Mouse (Mus musculus): ENCODE measurements around the gene Chrdl2. TPM values are rescaled to one million over a fixed set of nuclear protein-coding genes. Genes with fewer than 3 reads are reported as not detected.
"Not testable (repeated sequence)": the region's sequence is repeated elsewhere in the genome, so short reads cannot be mapped to it uniquely, and the experiment has no call there.

The Chrdl2 gene
- polyA plus RNA-seq, 1 experiment from 2014 or later = 0.31 TPM

- Histone ChIP-seq H3K27ac (no peak overlapping the region), H3K4me2 (replicated peaks) (no peak overlapping the region), H3K4me1 (replicated peaks; ENCODE audit: control insufficient read depth, insufficient read depth, low read length) (peaks cover 41% of the 10 kb centered on the region), H3K27me3 (ENCODE audit: control insufficient read depth, insufficient read depth, low read length) (no peaks in the 10 kb centered on the region), H3K36me3 (replicated peaks; ENCODE audit: control insufficient read depth, insufficient read depth) (no peaks in the 10 kb centered on the region), H3K4me3 (replicated peaks; ENCODE audit: low read length) (no peak overlapping the region), H3K9ac (no peak overlapping the region), H3K9me3 (ENCODE audit: control insufficient read depth, low read length) (no peaks in the 10 kb centered on the region)
- no peak for DNase-seq (ENCODE audit: low spot score)
- 79% methylated on average over 4 of the region's 4 CpGs for WGBS
- ATAC-seq (ENCODE audit: low FRiP score) = no peak
These were observed 36.8 kb upstream of the Chrdl2 start for GRCm38 (mm10) chr7:99969151-99969550.

GRCm38 (mm10) chr7:99971926-99972325 lies 34.0 kb upstream of the Chrdl2 start:
- WGBS = 70% methylated on average over 2 of the region's 2 CpGs
- H3K4me2 ChIP-seq (replicated peaks) = no peak overlapping the region
- H3K4me1 ChIP-seq (replicated peaks; ENCODE audit: control insufficient read depth, insufficient read depth, low read length) = peaks cover 14% of the 10 kb centered on the region
- H3K4me3 ChIP-seq (replicated peaks; ENCODE audit: low read length) = no peak overlapping the region
- H3K27ac ChIP-seq = no peak overlapping the region
- H3K9ac ChIP-seq = no peak overlapping the region
- H3K27me3 ChIP-seq (ENCODE audit: control insufficient read depth, insufficient read depth, low read length) = no peaks in the 10 kb centered on the region
- ATAC-seq (ENCODE audit: low FRiP score) (no peak), DNase-seq (ENCODE audit: low spot score) (no peak)
- H3K9me3 ChIP-seq (ENCODE audit: control insufficient read depth, low read length) = no peaks in the 10 kb centered on the region
- no peaks in the 10 kb centered on the region for H3K36me3 ChIP-seq (replicated peaks; ENCODE audit: control insufficient read depth, insufficient read depth)

GRCm38 (mm10) chr7:99972912-99973311 lies 33.1 kb upstream of the Chrdl2 start:
- H3K27me3 ChIP-seq (ENCODE audit: control insufficient read depth, insufficient read depth, low read length); DNase-seq (ENCODE audit: low spot score); H3K36me3 ChIP-seq (replicated peaks; ENCODE audit: control insufficient read depth, insufficient read depth); H3K4me2 ChIP-seq (replicated peaks); H3K9me3 ChIP-seq (ENCODE audit: control insufficient read depth, low read length); ATAC-seq (ENCODE audit: low FRiP score); H3K27ac ChIP-seq; H3K4me3 ChIP-seq (replicated peaks; ENCODE audit: low read length); H3K9ac ChIP-seq: not testable (repeated sequence)
- WGBS = 80% methylated on average over 3 of the region's 3 CpGs
- H3K4me1 ChIP-seq (replicated peaks; ENCODE audit: control insufficient read depth, insufficient read depth, low read length) = peaks cover 16% of the 10 kb centered on the region; the same call in 1 of the 2 replicates

GRCm38 (mm10) chr7:99974208-99974970 lies 31.6 kb upstream of the Chrdl2 start:
- no peak overlapping the region for H3K27ac ChIP-seq
- DNase-seq (ENCODE audit: low spot score) (no peak), ATAC-seq (ENCODE audit: low FRiP score) (no peak)
- no peak overlapping the region for H3K4me2 ChIP-seq (replicated peaks)
- H3K9ac ChIP-seq = no peak overlapping the region
- H3K9me3 ChIP-seq (ENCODE audit: control insufficient read depth, low read length) = no peaks in the 10 kb centered on the region
- H3K4me3 ChIP-seq (replicated peaks; ENCODE audit: low read length) = no peak overlapping the region
- 71% methylated on average over 10 of the region's 10 CpGs for WGBS
- H3K4me1 ChIP-seq (replicated peaks; ENCODE audit: control insufficient read depth, insufficient read depth, low read length) = peaks cover 23% of the 10 kb centered on the region
- H3K36me3 ChIP-seq (replicated peaks; ENCODE audit: control insufficient read depth, insufficient read depth) = no peaks in the 10 kb centered on the region
- H3K27me3 ChIP-seq (ENCODE audit: control insufficient read depth, insufficient read depth, low read length) = no peaks in the 10 kb centered on the region

GRCm38 (mm10) chr7:99975819-99976575 lies 30.0 kb upstream of the Chrdl2 start:
- peaks cover 26% of the 10 kb centered on the region for H3K4me1 ChIP-seq (replicated peaks; ENCODE audit: control insufficient read depth, insufficient read depth, low read length)
- H3K36me3 ChIP-seq (replicated peaks; ENCODE audit: control insufficient read depth, insufficient read depth) = no peaks in the 10 kb centered on the region
- no peak overlapping the region for H3K27ac ChIP-seq
- H3K4me2 ChIP-seq (replicated peaks) = no peak overlapping the region
- DNase-seq (ENCODE audit: low spot score) (no peak), ATAC-seq (ENCODE audit: low FRiP score) (no peak)
- WGBS = 87% methylated on average over 5 of the region's 5 CpGs
- H3K4me3 ChIP-seq (replicated peaks; ENCODE audit: low read length) = no peak overlapping the region
- no peak overlapping the region for H3K9ac ChIP-seq
- H3K27me3 ChIP-seq (ENCODE audit: control insufficient read depth, insufficient read depth, low read length) = no peaks in the 10 kb centered on the region
- H3K9me3 ChIP-seq (ENCODE audit: control insufficient read depth, low read length) = no peaks in the 10 kb centered on the region

GRCm38 (mm10) chr7:99978041-99978440 lies 27.9 kb upstream of the Chrdl2 start:
- DNase-seq (ENCODE audit: low spot score) (no peak), ATAC-seq (ENCODE audit: low FRiP score) (no peak)
- Histone ChIP-seq H3K4me1 (replicated peaks; ENCODE audit: control insufficient read depth, insufficient read depth, low read length) (peaks cover 18% of the 10 kb centered on the region), H3K4me2 (replicated peaks) (no peak overlapping the region), H3K36me3 (replicated peaks; ENCODE audit: control insufficient read depth, insufficient read depth) (no peaks in the 10 kb centered on the region), H3K27ac (no peak overlapping the region), H3K9ac (no peak overlapping the region), H3K4me3 (replicated peaks; ENCODE audit: low read length) (no peak overlapping the region), H3K9me3 (ENCODE audit: control insufficient read depth, low read length) (no peaks in the 10 kb centered on the region), H3K27me3 (ENCODE audit: control insufficient read depth, insufficient read depth, low read length) (no peaks in the 10 kb centered on the region)
- WGBS = 97% methylated on average over 2 of the region's 2 CpGs

GRCm38 (mm10) chr7:99979081-99979480 lies 26.9 kb upstream of the Chrdl2 start:
- peak overlapping the region; percentile 96 for H3K4me3 ChIP-seq (replicated peaks; ENCODE audit: low read length)
- no peaks in the 10 kb centered on the region for H3K27me3 ChIP-seq (ENCODE audit: control insufficient read depth, insufficient read depth, low read length)
- H3K9ac ChIP-seq = peak overlapping the region; percentile 93
- H3K4me1 ChIP-seq (replicated peaks; ENCODE audit: control insufficient read depth, insufficient read depth, low read length) = peaks cover 18% of the 10 kb centered on the region
- peak overlapping the region; percentile 83 for H3K4me2 ChIP-seq (replicated peaks)
- no peak overlapping the region; the same call in 1 of the 2 replicates for H3K27ac ChIP-seq
- no peak for DNase-seq (ENCODE audit: low spot score)
- no peak for ATAC-seq (ENCODE audit: low FRiP score)
- H3K36me3 ChIP-seq (replicated peaks; ENCODE audit: control insufficient read depth, insufficient read depth) = no peaks in the 10 kb centered on the region
- no peaks in the 10 kb centered on the region for H3K9me3 ChIP-seq (ENCODE audit: control insufficient read depth, low read length)
- 13% methylated on average over 6 of the region's 6 CpGs for WGBS

- no peaks in the 10 kb centered on the region for H3K27me3 ChIP-seq (ENCODE audit: control insufficient read depth, insufficient read depth, low read length)
- DNase-seq (ENCODE audit: low spot score) (no peak), ATAC-seq (ENCODE audit: low FRiP score) (peak; percentile 77)
- H3K9me3 ChIP-seq (ENCODE audit: control insufficient read depth, low read length) = no peaks in the 10 kb centered on the region
- H3K9ac ChIP-seq = peak overlapping the region; percentile 93
- no peaks in the 10 kb centered on the region for H3K36me3 ChIP-seq (replicated peaks; ENCODE audit: control insufficient read depth, insufficient read depth)
- H3K4me2 ChIP-seq (replicated peaks) = peak overlapping the region; percentile 83
- under 1% methylated on average over 51 of the region's 51 CpGs for WGBS
- H3K4me1 ChIP-seq (replicated peaks; ENCODE audit: control insufficient read depth, insufficient read depth, low read length) = peaks cover 18% of the 10 kb centered on the region
- H3K4me3 ChIP-seq (replicated peaks; ENCODE audit: low read length) = peak overlapping the region; percentile 96
- H3K27ac ChIP-seq = peak overlapping the region; percentile 97
These were observed 26.3 kb upstream of the Chrdl2 start for GRCm38 (mm10) chr7:99979546-99980131.

GRCm38 (mm10) chr7:99980132-99980591 lies 25.8 kb upstream of the Chrdl2 start, which contains the start of gene Rnf169:
TSS of gene Rnf169 (minus strand) at chr7:99980448.
- H3K9ac ChIP-seq = peak within 1 kb of the TSS; percentile 93
- H3K27ac ChIP-seq = peak within 1 kb of the TSS; percentile 97
- ATAC-seq (ENCODE audit: low FRiP score) (peak; percentile 95), DNase-seq (ENCODE audit: low spot score) (peak; percentile 83)
- no peaks in the 10 kb centered on the region for H3K9me3 ChIP-seq (ENCODE audit: control insufficient read depth, low read length)
- peak within 1 kb of the TSS; percentile 96 for H3K4me3 ChIP-seq (replicated peaks; ENCODE audit: low read length)
- under 1% methylated on average over 49 of the region's 55 CpGs for WGBS
- H3K4me2 ChIP-seq (replicated peaks) = peak within 1 kb of the TSS; percentile 83
- H3K36me3 ChIP-seq (replicated peaks; ENCODE audit: control insufficient read depth, insufficient read depth) = no peaks in the 10 kb centered on the region
- H3K4me1 ChIP-seq (replicated peaks; ENCODE audit: control insufficient read depth, insufficient read depth, low read length) = peaks cover 18% of the 10 kb centered on the region
- no peaks in the 10 kb centered on the region for H3K27me3 ChIP-seq (ENCODE audit: control insufficient read depth, insufficient read depth, low read length)

Measured in hindbrain, embryonic 14.5 days (tissue).